Mouse (Mus musculus): ENCODE measurements around the gene Gm20937.
"Not testable (repeated sequence)": the region's sequence is repeated elsewhere in the genome, so short reads cannot be mapped to it uniquely, and the experiment has no call there.

Gm20937 gene

GRCm38 (mm10) chrY:68294798-68295197 lies at the start of gene Gm20937:
Gene Gm20937 (minus strand): TSS chrY:68294898.
- in situ Hi-C loops (cut with MboI; ENCODE audit: unreplicated experiment in 2 of 2): not testable (repeated sequence)
